8 mouse cellular contexts compared by ENCODE assay signal in genomic region chr13:56438211-56439075, GRCm38 (mm10). TPM values are rescaled to one million over a fixed set of nuclear protein-coding genes. Genes with fewer than 3 reads are reported as not detected.
DNase-seq lines count a peak whose midpoint lies in the region; ATAC-seq and TF ChIP-seq lines count a peak whose summit lies in the region.

Gene Slc25a48 (plus strand): TSS chr13:56438355.

- peak within 1 kb of the TSS; percentile 60 for H3K4me2 ChIP-seq in heart, embryonic 14.5 days (ENCODE audit: low read length)
- peak within 1 kb of the TSS; percentile 55 for H3K4me2 ChIP-seq in kidney, postnatal 0 days (ENCODE audit: low read length)
- peak within 1 kb of the TSS; percentile 60 for H3K4me2 ChIP-seq in stomach, postnatal 0 days (replicated peaks; ENCODE audit: low read depth)

- peak within 1 kb of the TSS; percentile 89 for H3K27ac ChIP-seq in brown adipose tissue, adult 24 weeks (replicated peaks; ENCODE audit: low read depth, low read length)
- no peak within 1 kb of the TSS for H3K27ac ChIP-seq in heart, embryonic 14.5 days (replicated peaks in 1 of 2; ENCODE audit: control insufficient read depth in 1 of 2, insufficient read depth in 1 of 2, low read depth in 2 of 2, low read length in 2 of 2)
- H3K27ac ChIP-seq in kidney, postnatal 0 days, result no peak within 1 kb of the TSS
- no peak within 1 kb of the TSS for H3K27ac ChIP-seq in stomach, postnatal 0 days (replicated peaks)

- H3K9me3 ChIP-seq in erythroblast, embryonic 14.5 days (ENCODE audit: control insufficient read depth, low read length), result no peaks in the 10 kb centered on the region
- peaks cover 4% of the 10 kb centered on the region; the same call in 1 of the 2 replicates for H3K9me3 ChIP-seq in heart, embryonic 14.5 days (ENCODE audit: control insufficient read depth, low read length)
- H3K9me3 ChIP-seq in kidney, postnatal 0 days (replicated peaks; ENCODE audit: low read length), result no peaks in the 10 kb centered on the region
- H3K9me3 ChIP-seq in stomach, postnatal 0 days (ENCODE audit: control insufficient read depth, low read length), result no peaks in the 10 kb centered on the region

- DNase-seq in kidney, postnatal 0 days (ENCODE audit: low spot score), result peak; percentile 26
- peak; percentile 43 for DNase-seq in lung, postnatal 10 days
- peak; percentile 53 for DNase-seq in stomach, postnatal 0 days (ENCODE audit: low spot score)
- DNase-seq in cerebellum, adult 9-10 months, result no peak

- 2% methylated on average over 51 of the region's 51 CpGs for WGBS in heart, embryonic 14.5 days
- 1% methylated on average over 51 of the region's 51 CpGs for WGBS in kidney, postnatal 0 days
- 2% methylated on average over 51 of the region's 51 CpGs for WGBS in stomach, postnatal 0 days

- H3K27me3 ChIP-seq in erythroblast, embryonic 14.5 days (ENCODE audit: control insufficient read depth), result peaks cover 37% of the 10 kb centered on the region
- H3K27me3 ChIP-seq in heart, embryonic 14.5 days (ENCODE audit: control insufficient read depth, insufficient read depth, low read length), result peaks cover 67% of the 10 kb centered on the region
- peaks cover 27% of the 10 kb centered on the region for H3K27me3 ChIP-seq in kidney, postnatal 0 days (ENCODE audit: insufficient read depth, low read length)
- H3K27me3 ChIP-seq in stomach, postnatal 0 days (ENCODE audit: control insufficient read depth, insufficient read depth, low read length), result peaks cover 3% of the 10 kb centered on the region

- ATAC-seq in erythroblast, adult 5-6 weeks (replicated peaks; ENCODE audit: low FRiP score, poor library complexity, severe bottlenecking), result no peak
- ATAC-seq in heart, embryonic 14.5 days (ENCODE audit: insufficient number of reproducible peaks, insufficient read depth, low FRiP score, low read depth), result no peak
- peak; percentile 47 for ATAC-seq in kidney, postnatal 0 days (replicated peaks; ENCODE audit: low FRiP score, low read depth)
- peak; percentile 49 for ATAC-seq in stomach, postnatal 0 days (ENCODE audit: low FRiP score, low TSS enrichment)

- TF ChIP-seq CTCF in kidney, postnatal 0 days (IDR thresholded peaks at IDR 0.05; ENCODE audit: low read depth), result no peak
- no peak; the same call in 1 of the 2 replicates for TF ChIP-seq CTCF in stomach, postnatal 0 days (IDR thresholded peaks at IDR 0.05; ENCODE audit: low read depth)

- TF ChIP-seq EP300 in stomach, postnatal 0 days (optimal IDR thresholded peaks at IDR 0.05), result no peak

- H3K9ac ChIP-seq in heart, embryonic 14.5 days (ENCODE audit: low read length), result no peak within 1 kb of the TSS
- H3K9ac ChIP-seq in kidney, postnatal 0 days (ENCODE audit: low read depth, low read length), result 0 out of 2 replicates have a peak within 1 kb of the TSS, but pooled peaks have one; percentile 23
- H3K9ac ChIP-seq in stomach, postnatal 0 days (ENCODE audit: low read length), result 0 out of 2 replicates have a peak within 1 kb of the TSS, but pooled peaks have one; percentile 27

- peak within 1 kb of the TSS; percentile 50 for H3K4me3 ChIP-seq in erythroblast, embryonic 14.5 days (replicated peaks)
- peak within 1 kb of the TSS; percentile 50 for H3K4me3 ChIP-seq in brown adipose tissue, adult 24 weeks (ENCODE audit: insufficient read depth, low read depth, low read length)
- H3K4me3 ChIP-seq in heart, embryonic 14.5 days (ENCODE audit: control insufficient read depth in 1 of 2, insufficient read depth in 1 of 2, low read depth in 1 of 2, low read length in 2 of 2), result peak within 1 kb of the TSS; percentile 16 to 29
- peak within 1 kb of the TSS; percentile 26 for H3K4me3 ChIP-seq in kidney, postnatal 0 days (replicated peaks; ENCODE audit: low read depth, low read length)
- peak within 1 kb of the TSS; percentile 31 for H3K4me3 ChIP-seq in stomach, postnatal 0 days (ENCODE audit: low read depth, low read length)

- H3K4me1 ChIP-seq in erythroblast, embryonic 14.5 days (ENCODE audit: control insufficient read depth), result no peaks in the 10 kb centered on the region
- H3K4me1 ChIP-seq in brown adipose tissue, adult 24 weeks (ENCODE audit: control insufficient read depth, insufficient read depth, insufficient read length, low read length), result peaks cover 9% of the 10 kb centered on the region
- H3K4me1 ChIP-seq in heart, embryonic 14.5 days (ENCODE audit: control insufficient read depth in 2 of 2, insufficient read depth in 2 of 2, low read length in 2 of 2), result peaks cover 0 to 4% of the 10 kb centered on the region in 2 experiments; a peak in 1 of 4 replicates
- 0 out of 2 replicates have a peak, but pooled peaks cover 11% of the 10 kb centered on the region for H3K4me1 ChIP-seq in kidney, postnatal 0 days (replicated peaks; ENCODE audit: insufficient read depth, low read length)
- H3K4me1 ChIP-seq in stomach, postnatal 0 days (replicated peaks; ENCODE audit: control insufficient read depth, insufficient read depth), result no peaks in the 10 kb centered on the region

- H3K36me3 ChIP-seq in erythroblast, embryonic 14.5 days (ENCODE audit: control insufficient read depth), result no peaks in the 10 kb centered on the region
- H3K36me3 ChIP-seq in heart, embryonic 14.5 days (ENCODE audit: control insufficient read depth, insufficient read depth, low read length), result no peaks in the 10 kb centered on the region
- no peaks in the 10 kb centered on the region for H3K36me3 ChIP-seq in kidney, postnatal 0 days (ENCODE audit: insufficient read depth, low read length)
- no peaks in the 10 kb centered on the region for H3K36me3 ChIP-seq in stomach, postnatal 0 days (ENCODE audit: control insufficient read depth, insufficient read depth, low read length)

RNA-seq across cellular contexts. Expression of gene Slc25a48, which starts in this region (rescaled TPM):
- 0.02 TPM in 1 of 2 replicates, not detected in the other for polyA plus RNA-seq in erythroblast, embryonic 14.5 days (2012)
- total RNA-seq in erythroblast, adult 5-6 weeks (2015; ENCODE audit: low replicate concordance), result not detected in 2 replicates
- not detected in 2 replicates for total RNA-seq in erythroblast, adult 5-6 weeks (2017; ENCODE audit: low replicate concordance)
- polyA plus RNA-seq in brown adipose tissue, adult 24 weeks (2012; ENCODE audit: insufficient read depth, insufficient read length, missing spikeins), result 22.3 and 26.7 TPM in 2 replicates
- not detected in 2 replicates for polyA plus RNA-seq in heart, embryonic 14.5 days (2014; fragmentation: Nextera tagmentation; extraction: Ambion mirVana)
- 0.79 and 0.94 TPM in 2 replicates for polyA plus RNA-seq in kidney, postnatal 0 days (2015; fragmentation: Nextera tagmentation; extraction: Ambion mirVana)
- 0.08 and 0.13 TPM in 2 replicates for polyA plus RNA-seq in stomach, postnatal 0 days (2015; fragmentation: Nextera tagmentation; extraction: Ambion mirVana)

Comparison
In these comparisons a context has a peak if more than half of its experiments do, and no peak if none do; other contexts are left out.
1. RNA of gene Slc25a48 (polyA plus RNA-seq): 22.3 to 26.7 TPM in brown adipose tissue, adult 24 weeks; 0.79 to 0.94 TPM in kidney, postnatal 0 days, 0.08 to 0.13 TPM in stomach, postnatal 0 days, 0.02 TPM in erythroblast, embryonic 14.5 days and not detected in heart, embryonic 14.5 days; every median in the first group is over 10 times any median in the second.
2. Peak in DNase-seq, ATAC-seq, H3K4me3 ChIP-seq, H3K9ac ChIP-seq and H3K4me2 ChIP-seq in kidney, postnatal 0 days; RNA of the gene not detected or under 1 TPM.
3. Peak in DNase-seq, ATAC-seq, H3K4me3 ChIP-seq, H3K9ac ChIP-seq and H3K4me2 ChIP-seq in stomach, postnatal 0 days; RNA of the gene not detected or under 1 TPM.
4. Peak in every context shown above with its lines, with median percentiles within 50 percentile points of each other: H3K4me3 ChIP-seq and H3K4me2 ChIP-seq.